Mouse (Mus musculus) G1E (cell line): ENCODE data around the gene Dhx8. TPM values are rescaled to one million over a fixed set of nuclear protein-coding genes. Genes with fewer than 3 reads are reported as not detected.
A peak's percentile ranks its signal among the peaks of the same experiment; 100 is the strongest.

Experiments
- ATAC-seq: 2 replicates; pipeline ENCODE4 v1.8.0; 2016; ENCODE audit warnings: mild to moderate bottlenecking; ENCODE audit not compliant: insufficient number of reproducible peaks, poor library complexity, low FRiP score, severe bottlenecking; ENCODE audit errors: extremely low read depth
- DNase-seq: peaks from one replicate; pipeline ENCODE4 v3.0.0; 2012; ENCODE audit warnings: low spot score
- H3K27me3 ChIP-seq: 2 replicates; pipeline ENCODE4 v1.6.1; 2012; ENCODE audit warnings: mild to moderate bottlenecking, low read length, inconsistent platforms; ENCODE audit not compliant: insufficient read depth
- H3K36me3 ChIP-seq: replicated peaks from 2 replicates; pipeline ENCODE3; 2012; ENCODE audit warnings: mild to moderate bottlenecking, inconsistent platforms
- H3K4me1 ChIP-seq: 2 replicates; pipeline ENCODE4 v1.6.1; 2012; ENCODE audit warnings: low read depth, low read length, inconsistent platforms, mixed read lengths; ENCODE audit not compliant: insufficient read depth
- H3K4me3 ChIP-seq: 2 replicates; pipeline ENCODE4 v1.5.1; 2012; ENCODE audit warnings: low read depth, mild to moderate bottlenecking, inconsistent platforms, low read length, moderate library complexity, mixed read lengths
- H3K9me3 ChIP-seq: replicated peaks from 2 replicates; pipeline ENCODE4 v1.6.1; 2012; ENCODE audit warnings: inconsistent platforms
- CTCF ChIP-seq: IDR thresholded peaks from 2 replicates; pipeline ENCODE4 v1.5.1; 2012; ENCODE audit warnings: low read depth, low read length, inconsistent platforms, mixed read lengths
- GATA1 ChIP-seq: IDR thresholded peaks from 2 replicates; pipeline ENCODE4 v1.6.1; 2012; ENCODE audit warnings: borderline replicate concordance, low read length, inconsistent platforms, mixed read lengths
- GATA2 ChIP-seq: IDR thresholded peaks from 2 replicates; pipeline ENCODE4 v1.6.1; 2012; ENCODE audit warnings: low read depth, low read length, inconsistent platforms, borderline replicate concordance
- POLR2AphosphoS5 ChIP-seq: IDR thresholded peaks from 2 replicates; pipeline ENCODE4 v1.6.1; 2012; ENCODE audit warnings: low read depth, low read length, inconsistent platforms; ENCODE audit not compliant: insufficient replicate concordance
- TAL1 ChIP-seq: conservative IDR thresholded peaks from 2 replicates; pipeline ENCODE4 v1.6.1; 2012; ENCODE audit warnings: low read depth, low read length, inconsistent platforms, mixed read lengths
- polyA plus RNA-seq: library from polyadenylated mRNA; stranded (reverse); fragments of >175 nt; gene quantifications from 2 replicates; pipeline ENCODE4 v1.2.3, GENCODE M21; 2012
- total RNA-seq, 2 experiments: library from RNA; stranded (forward) in 1 of 2; stranded (reverse) in 1 of 2; fragments of 200-1000 nt in 1 of 2; fragments of >200 nt in 1 of 2; fragmentation: Nextera tagmentation in 1 of 2; gene quantifications; 2 replicates each; pipeline ENCODE4 v1.2.3; 2014 to 2017

Gene Dhx8
- total and polyA plus RNA-seq, 3 experiments = 14.8 to 46.2 (median 30.9) TPM

DNA sequence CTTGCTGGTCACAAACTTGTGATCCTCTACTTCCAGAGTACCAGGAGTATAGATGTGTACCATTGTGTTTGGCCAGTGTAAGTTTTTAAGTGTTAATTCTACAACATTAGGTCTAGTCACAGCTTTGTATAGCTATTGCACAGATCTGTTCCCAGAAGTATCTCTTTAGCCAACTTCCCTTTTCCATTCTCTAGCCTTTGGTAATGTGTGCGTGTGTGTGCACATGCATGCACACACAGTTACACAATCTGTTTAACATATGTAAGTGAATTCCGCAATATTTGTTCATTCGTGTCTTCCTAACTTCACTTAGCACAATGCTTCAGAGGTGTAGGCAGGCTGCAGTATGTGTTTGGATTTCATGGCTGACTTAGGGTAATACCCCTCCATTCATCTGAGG is 26.8 kb downstream of the Dhx8 start:
- no peak for TF ChIP-seq GATA1
- TF ChIP-seq CTCF = no peak
- no peak for TF ChIP-seq POLR2AphosphoS5
- no peak for TF ChIP-seq GATA2
- no peak for TF ChIP-seq TAL1
- H3K36me3 ChIP-seq = peaks cover 94% of the 10 kb centered on the region
- H3K4me3 ChIP-seq = no peak overlapping the region
- ATAC-seq (no peak), DNase-seq (no peak)
- H3K27me3 ChIP-seq = no peaks in the 10 kb centered on the region
- H3K9me3 ChIP-seq = no peaks in the 10 kb centered on the region
- no peaks in the 10 kb centered on the region for H3K4me1 ChIP-seq

DNA sequence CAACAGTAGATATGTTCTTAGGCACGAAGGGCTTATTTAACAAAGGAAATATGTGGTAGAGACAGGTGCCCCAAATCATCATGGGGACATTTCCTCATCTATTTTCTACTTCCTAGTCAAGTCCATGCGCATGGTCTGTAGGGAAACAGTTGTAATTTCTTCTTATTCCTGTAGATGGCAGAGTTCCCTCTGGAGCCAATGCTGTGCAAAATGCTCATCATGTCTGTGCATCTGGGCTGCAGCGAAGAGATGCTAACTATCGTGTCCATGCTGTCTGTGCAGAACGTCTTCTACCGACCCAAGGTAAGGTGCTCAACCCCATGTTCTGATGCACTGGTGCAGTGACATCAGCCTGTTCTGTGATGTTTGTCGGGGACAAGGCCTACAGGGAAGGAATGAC is 31.0 kb downstream of the Dhx8 start:
- H3K4me1 ChIP-seq = no peaks in the 10 kb centered on the region
- no peaks in the 10 kb centered on the region for H3K27me3 ChIP-seq
- no peak overlapping the region for H3K4me3 ChIP-seq
- peaks cover 95% of the 10 kb centered on the region for H3K36me3 ChIP-seq
- ATAC-seq (no peak), DNase-seq (peak; percentile 61)
- TF ChIP-seq CTCF (peak; percentile 65), GATA2 (no peak), TAL1 (no peak)
- H3K9me3 ChIP-seq = no peaks in the 10 kb centered on the region

DNA sequence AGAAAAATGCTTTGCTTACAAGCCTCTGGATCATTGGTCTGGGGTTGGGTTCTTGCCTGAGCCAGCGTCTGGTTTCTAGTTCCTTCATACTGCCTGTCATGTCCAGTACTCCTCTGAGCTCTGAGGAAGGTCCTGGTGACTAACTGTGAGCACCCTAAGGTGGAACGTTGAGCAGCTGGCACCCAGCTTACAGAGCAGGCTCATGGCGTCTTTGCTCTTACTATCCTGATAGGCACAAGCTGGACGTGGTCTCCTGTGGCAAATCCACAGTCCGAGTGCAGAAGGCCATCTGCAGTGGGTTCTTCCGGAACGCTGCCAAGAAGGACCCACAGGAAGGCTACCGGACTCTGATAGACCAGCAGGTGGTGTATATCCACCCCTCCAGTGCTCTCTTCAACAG is 31.8 kb downstream of the Dhx8 start:
- ATAC-seq (no peak), DNase-seq (no peak)
- no peak overlapping the region for H3K4me3 ChIP-seq
- no peaks in the 10 kb centered on the region for H3K9me3 ChIP-seq
- TF ChIP-seq GATA1 (no peak), TAL1 (no peak), CTCF (no peak), GATA2 (no peak), POLR2AphosphoS5 (no peak)
- no peaks in the 10 kb centered on the region for H3K27me3 ChIP-seq
- no peaks in the 10 kb centered on the region for H3K4me1 ChIP-seq
- H3K36me3 ChIP-seq = peaks cover 95% of the 10 kb centered on the region

DNA sequence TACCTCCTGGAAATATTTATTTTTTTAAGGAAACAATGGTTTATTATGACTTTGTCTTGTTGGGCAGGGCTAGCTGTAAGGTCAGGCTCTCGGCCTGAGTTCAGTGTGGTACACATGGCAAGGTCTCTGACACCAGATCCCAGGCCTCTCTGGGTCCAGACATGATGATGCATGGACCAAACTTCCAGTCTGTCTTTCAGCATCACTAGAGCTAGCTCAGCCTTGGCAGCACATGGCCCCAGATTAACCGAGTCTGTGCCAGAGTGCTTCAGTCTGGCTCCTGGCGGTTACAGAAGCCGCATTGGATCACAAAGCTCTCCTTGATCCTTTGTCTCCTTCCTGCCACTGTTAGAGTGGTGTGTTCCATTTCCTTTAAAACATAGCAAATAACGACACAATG is 34.6 kb downstream of the Dhx8 start:
- no peak for DNase-seq
- TF ChIP-seq CTCF (no peak), POLR2AphosphoS5 (no peak), GATA2 (no peak), TAL1 (no peak), GATA1 (no peak)
- ATAC-seq = no peak
- Histone ChIP-seq H3K27me3 (peaks cover 8% of the 10 kb centered on the region), H3K36me3 (peaks cover 79% of the 10 kb centered on the region), H3K4me3 (no peak overlapping the region), H3K4me1 (peaks cover 3% of the 10 kb centered on the region; the same call in 1 of the 2 replicates), H3K9me3 (no peaks in the 10 kb centered on the region)

GRCm38 (mm10) chr11:101768721-101769120 is 36.0 kb downstream of the Dhx8 start:
- DNase-seq (no peak), ATAC-seq (no peak)
- no peak for TF ChIP-seq GATA2
- TF ChIP-seq POLR2AphosphoS5 = no peak
- TF ChIP-seq GATA1 = no peak
- no peak for TF ChIP-seq CTCF
- TF ChIP-seq TAL1 = no peak
- Histone ChIP-seq H3K36me3 (peaks cover 67% of the 10 kb centered on the region), H3K4me3 (no peak overlapping the region), H3K9me3 (no peaks in the 10 kb centered on the region), H3K4me1 (peaks cover 6% of the 10 kb centered on the region), H3K27me3 (peaks cover 20% of the 10 kb centered on the region)

DNA sequence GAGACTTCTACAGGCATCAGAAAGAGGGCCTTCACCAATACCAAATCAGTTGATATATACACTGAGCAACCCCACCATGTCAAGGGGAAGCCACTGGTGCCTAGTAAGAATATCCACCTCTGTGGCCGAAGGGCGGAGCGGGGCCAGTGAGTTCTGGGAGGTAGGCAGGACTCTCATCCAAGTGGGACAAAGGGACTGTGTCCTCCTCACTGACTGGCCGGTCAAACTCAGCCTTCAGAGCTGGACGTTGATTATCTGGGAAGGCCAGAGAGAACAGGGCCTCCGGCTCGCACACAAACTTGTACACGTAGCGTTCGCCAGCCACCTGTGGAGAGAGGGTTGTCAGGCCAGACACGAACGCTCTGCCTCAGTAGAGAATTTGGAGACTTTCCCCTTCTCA is 37.5 kb downstream of the Dhx8 start:
- H3K36me3 ChIP-seq = peaks cover 52% of the 10 kb centered on the region
- DNase-seq (no peak), ATAC-seq (no peak)
- H3K4me3 ChIP-seq = no peak overlapping the region
- H3K27me3 ChIP-seq = peaks cover 31% of the 10 kb centered on the region
- H3K9me3 ChIP-seq = no peaks in the 10 kb centered on the region
- TF ChIP-seq GATA2 (no peak), GATA1 (no peak)
- peaks cover 6% of the 10 kb centered on the region for H3K4me1 ChIP-seq

GRCm38 (mm10) chr11:101772027-101772426 is 39.3 kb downstream of the Dhx8 start:
- Histone ChIP-seq H3K4me3 (no peak overlapping the region), H3K9me3 (no peaks in the 10 kb centered on the region), H3K36me3 (peaks cover 34% of the 10 kb centered on the region), H3K27me3 (peaks cover 43% of the 10 kb centered on the region), H3K4me1 (peaks cover 6% of the 10 kb centered on the region)
- ATAC-seq = no peak
- no peak for DNase-seq
- TF ChIP-seq GATA1 = no peak
- no peak for TF ChIP-seq GATA2
- TF ChIP-seq POLR2AphosphoS5 = no peak
- no peak for TF ChIP-seq TAL1
- no peak for TF ChIP-seq CTCF
